Mouse (Mus musculus) embryonic facial prominence, embryonic 14.5 days (tissue): ENCODE data around the gene Itgad. TPM values are rescaled to one million over a fixed set of nuclear protein-coding genes. Genes with fewer than 3 reads are reported as not detected.

Experiments used
- ATAC-seq: fragments of 200-750 bp; cut with Nextera tagmentation; 2 replicates; pipeline ENCODE4 v1.8.0; 2017; ENCODE audit warnings: low read depth, moderate number of reproducible peaks, moderate TSS enrichment
- DNase-seq: peaks from one replicate; pipeline ENCODE4 v3.0.0-alpha.2; 2015; ENCODE audit warnings: low spot score
- H3K27ac ChIP-seq: fragments of 300-500 bp; sonication (generic); replicated peaks from 2 replicates; pipeline ENCODE4 v1.5.1; 2014; ENCODE audit warnings: low read depth, mild to moderate bottlenecking, low read length, moderate library complexity
- H3K27me3 ChIP-seq: fragments of 300-500 bp; sonication (generic); replicated peaks from 2 replicates; pipeline ENCODE4 v1.6.1; 2014; ENCODE audit warnings: low read length; ENCODE audit not compliant: control insufficient read depth, insufficient read depth
- H3K36me3 ChIP-seq: fragments of 300-500 bp; sonication (generic); 2 replicates; pipeline ENCODE4 v1.6.1; 2014; ENCODE audit warnings: low read length, mixed read lengths; ENCODE audit not compliant: control insufficient read depth, insufficient read depth
- H3K4me1 ChIP-seq: fragments of 300-500 bp; sonication (generic); 2 replicates; pipeline ENCODE4 v1.6.1; 2014; ENCODE audit warnings: antibody characterized with exemption, low read length; ENCODE audit not compliant: control insufficient read depth, insufficient read depth
- H3K4me2 ChIP-seq: fragments of 300-500 bp; sonication (generic); 2 replicates; pipeline ENCODE4 v1.6.1; 2014; ENCODE audit warnings: low read depth, mild to moderate bottlenecking, low read length, moderate library complexity, mixed read lengths
- H3K4me3 ChIP-seq: fragments of 300-500 bp; sonication (generic); 2 replicates; pipeline ENCODE4 v1.5.1; 2014; ENCODE audit warnings: low read depth, mild to moderate bottlenecking, low read length
- H3K9ac ChIP-seq: fragments of 300-500 bp; sonication (generic); 2 replicates; pipeline ENCODE4 v1.6.1; 2014; ENCODE audit warnings: low read depth, mild to moderate bottlenecking, low read length, moderate library complexity, mixed read lengths
- H3K9me3 ChIP-seq: fragments of 300-500 bp; sonication (generic); 2 replicates; pipeline ENCODE4 v1.6.1; 2016; ENCODE audit warnings: low read length; ENCODE audit not compliant: control insufficient read depth
- WGBS: fragments of 180-500 bp; shearing (Covaris S2); extraction: QIAGEN DNeasy Blood & Tissue Kit; methylation state at CpG from one replicate; pipeline ENCODE4 v1.1.7; 2014; 5-methylcytosine and 5-hydroxymethylcytosine counted together
- polyA plus RNA-seq: library from polyadenylated mRNA; unstranded; fragments of >200 nt; fragmentation: Nextera tagmentation; extraction: Ambion mirVana; gene quantifications from 2 replicates; pipeline ENCODE4 v1.2.1, GENCODE M21; 2014

The Itgad gene
- polyA plus RNA-seq, 1 experiment from 2014 or later = not detected

DNA sequence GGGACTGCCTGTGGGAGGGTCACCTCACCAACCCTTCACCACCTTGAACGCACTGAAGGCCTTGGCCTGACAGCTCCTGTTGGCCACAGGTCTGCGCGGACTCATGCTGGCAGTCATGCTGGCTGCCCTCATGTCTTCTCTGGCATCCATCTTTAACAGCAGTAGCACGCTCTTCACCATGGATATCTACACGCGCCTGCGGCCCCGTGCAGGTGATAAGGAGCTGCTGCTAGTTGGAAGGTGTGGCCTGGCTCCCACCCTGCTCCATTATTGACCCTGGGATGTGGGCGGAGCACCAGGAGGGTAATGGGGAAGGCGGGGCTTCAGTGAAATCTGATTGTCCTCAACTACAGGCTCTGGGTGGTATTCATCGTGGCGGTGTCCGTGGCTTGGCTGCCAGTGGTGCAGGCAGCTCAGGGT is 116.3 kb downstream of the Itgad start:
- 65% methylated on average over 13 of the region's 13 CpGs for WGBS
- Histone ChIP-seq H3K27me3 (no peaks in the 10 kb centered on the region), H3K9me3 (no peaks in the 10 kb centered on the region), H3K4me2 (no peak overlapping the region), H3K4me1 (no peaks in the 10 kb centered on the region), H3K9ac (no peak overlapping the region), H3K36me3 (peaks cover 45% of the 10 kb centered on the region), H3K27ac (no peak overlapping the region), H3K4me3 (no peak overlapping the region)
- DNase-seq (no peak), ATAC-seq (no peak)

DNA sequence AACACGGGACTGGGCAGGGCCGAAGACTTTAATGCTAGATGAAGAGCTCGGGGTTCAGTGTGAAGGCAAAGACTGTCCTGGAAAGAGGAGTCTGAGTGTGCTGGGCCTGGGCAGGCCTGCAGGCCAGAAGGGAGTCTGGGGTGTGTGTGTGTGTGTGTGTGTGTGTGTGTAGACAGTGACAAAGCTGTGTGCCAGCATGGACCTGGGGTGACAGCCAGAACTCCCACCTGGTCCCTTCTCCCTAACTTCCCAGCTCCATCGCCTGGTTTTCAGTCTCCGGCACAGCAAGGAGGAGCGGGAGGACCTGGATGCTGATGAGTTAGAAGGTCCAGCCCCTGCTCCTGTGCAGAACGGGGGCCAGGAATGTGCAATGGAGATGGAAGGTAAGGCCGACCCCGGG is 117.3 kb downstream of the Itgad start:
- Histone ChIP-seq H3K27me3 (no peaks in the 10 kb centered on the region), H3K4me3 (no peak overlapping the region), H3K36me3 (peaks cover 55% of the 10 kb centered on the region), H3K4me2 (no peak overlapping the region), H3K9me3 (no peaks in the 10 kb centered on the region), H3K4me1 (no peaks in the 10 kb centered on the region), H3K9ac (no peak overlapping the region), H3K27ac (no peak overlapping the region)
- no peak for ATAC-seq
- WGBS = 93% methylated on average over 8 of the region's 9 CpGs
- no peak for DNase-seq

Other genes with a start within 250 kb of the Itgad start
- 31.7 and 35.5 TPM in 2 replicates for gene Kat8, start 241.9 kb upstream of the Itgad start, polyA plus RNA-seq
- 11.1 and 11.3 TPM in 2 replicates for gene Prss8, start 224.3 kb upstream of the Itgad start, polyA plus RNA-seq
- gene Prss36, start 207.7 kb upstream of the Itgad start, polyA plus RNA-seq = 10.6 and 11.1 TPM in 2 replicates
- gene Fus, start 186.9 kb upstream of the Itgad start, polyA plus RNA-seq = 46.3 and 58.2 TPM in 2 replicates
- 78.6 and 81.1 TPM in 2 replicates for gene Pycard, start 160.5 kb upstream of the Itgad start, polyA plus RNA-seq
- gene Trim72, start 150.4 kb upstream of the Itgad start, polyA plus RNA-seq = 4.2 and 5.3 TPM in 2 replicates
- gene Itgam, start 91.7 kb upstream of the Itgad start, polyA plus RNA-seq = 1.0 and 1.4 TPM in 2 replicates
- gene Gm49368, start 91.7 kb upstream of the Itgad start, polyA plus RNA-seq = not detected in 2 replicates
- 0.10 TPM in 2 replicates for gene Itgax, start 24.8 kb upstream of the Itgad start, polyA plus RNA-seq
- 117 and 168 TPM in 2 replicates for gene Cox6a2, start 52.0 kb downstream of the Itgad start, polyA plus RNA-seq
- gene Armc5, start 83.0 kb downstream of the Itgad start, polyA plus RNA-seq = 12.4 and 13.9 TPM in 2 replicates
- gene 9130023H24Rik, start 83.7 kb downstream of the Itgad start, polyA plus RNA-seq = 8.4 and 8.9 TPM in 2 replicates
- gene Tgfb1i1, start 92.4 kb downstream of the Itgad start, polyA plus RNA-seq = 74.4 and 76.8 TPM in 2 replicates
- gene Slc5a2, start 111.3 kb downstream of the Itgad start, polyA plus RNA-seq = not detected in 2 replicates
- 23.6 and 26.1 TPM in 2 replicates for gene BC017158, start 143.8 kb downstream of the Itgad start, polyA plus RNA-seq